Mouse (Mus musculus) heart, embryonic 10.5 days (tissue): ENCODE measurements around the gene Foxe3. TPM values are rescaled to one million over a fixed set of nuclear protein-coding genes. Genes with fewer than 3 reads are reported as not detected.
A peak's percentile ranks its signal among the peaks of the same experiment; 100 is the strongest.

Source experiments
- DNase-seq: peaks from one replicate; pipeline ENCODE4 v3.0.0-alpha.2; 2017; ENCODE audit warnings: low spot score
- H3K27ac ChIP-seq: fragments of 300-500 bp; sonication (generic); 2 replicates; pipeline ENCODE4 v1.5.1; 2016; ENCODE audit warnings: mild to moderate bottlenecking
- H3K27me3 ChIP-seq: fragments of 300-500 bp; sonication (generic); 2 replicates; pipeline ENCODE4 v1.6.1; 2016; ENCODE audit warnings: mild to moderate bottlenecking; ENCODE audit not compliant: poor library complexity, insufficient read depth, severe bottlenecking
- H3K36me3 ChIP-seq: fragments of 300-500 bp; sonication (generic); 2 replicates; pipeline ENCODE4 v1.6.1; 2016; ENCODE audit warnings: mild to moderate bottlenecking, moderate library complexity
- H3K4me1 ChIP-seq: fragments of 300-500 bp; sonication (generic); 2 replicates; pipeline ENCODE4 v1.6.1; 2016; ENCODE audit warnings: mild to moderate bottlenecking
- H3K4me3 ChIP-seq: fragments of 300-500 bp; sonication (generic); 2 replicates; pipeline ENCODE4 v1.5.1; 2016; ENCODE audit warnings: mild to moderate bottlenecking, moderate library complexity
- H3K9me3 ChIP-seq: fragments of 300-500 bp; sonication (generic); 2 replicates; pipeline ENCODE4 v1.6.1; 2016; ENCODE audit warnings: mild to moderate bottlenecking, moderate library complexity
- WGBS: fragments of 180-500 bp; shearing (Covaris S2); methylation state at CpG from one replicate; pipeline ENCODE4 v1.1.7; 2016; 5-methylcytosine and 5-hydroxymethylcytosine counted together
- polyA plus RNA-seq: library from polyadenylated mRNA; unstranded; fragments of >200 nt; fragmentation: Nextera tagmentation; extraction: Ambion mirVana; gene quantifications from 2 replicates; pipeline ENCODE4 v1.2.1, GENCODE M21; 2016

Gene Foxe3
- polyA plus RNA-seq, 1 experiment from 2014 or later = not detected

GRCm38 (mm10) chr4:114942583-114942982 lies 16.8 kb upstream of the Foxe3 start:
- H3K36me3 ChIP-seq = no peaks in the 10 kb centered on the region
- peaks cover 66% of the 10 kb centered on the region for H3K27me3 ChIP-seq
- peak; percentile 7 for DNase-seq
- 70% methylated on average over 8 of the region's 8 CpGs for WGBS
- no peak overlapping the region for H3K4me3 ChIP-seq
- no peaks in the 10 kb centered on the region for H3K4me1 ChIP-seq
- H3K9me3 ChIP-seq = no peaks in the 10 kb centered on the region
- H3K27ac ChIP-seq = no peak overlapping the region

DNA sequence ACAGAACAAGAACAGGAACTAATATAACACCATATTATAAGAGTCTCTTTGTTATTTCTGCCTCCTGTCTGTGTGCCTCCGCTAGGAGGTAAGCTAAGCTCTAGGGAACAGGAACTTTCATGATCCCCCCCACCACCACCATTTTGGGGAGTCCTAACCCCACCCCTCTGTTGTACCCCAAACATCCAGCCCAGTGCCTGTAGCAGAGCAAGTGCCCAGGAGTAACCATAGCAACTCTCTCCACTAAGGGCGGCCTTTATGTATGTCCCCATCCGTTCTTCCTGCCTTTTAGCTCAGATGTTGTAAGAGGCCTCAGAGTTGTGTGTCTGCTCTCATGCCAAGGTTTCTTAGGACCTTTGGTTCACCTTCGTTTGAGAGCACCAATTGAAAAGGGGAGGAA lies 16.3 kb upstream of the Foxe3 start:
- Histone ChIP-seq H3K4me1 (no peaks in the 10 kb centered on the region), H3K9me3 (no peaks in the 10 kb centered on the region), H3K27me3 (peaks cover 71% of the 10 kb centered on the region), H3K4me3 (no peak overlapping the region), H3K36me3 (no peaks in the 10 kb centered on the region), H3K27ac (no peak overlapping the region)
- peak; percentile 47 for DNase-seq
- WGBS = 69% methylated on average over 4 of the region's 4 CpGs

- H3K27me3 ChIP-seq = peaks cover 63% of the 10 kb centered on the region
- H3K4me3 ChIP-seq = no peak overlapping the region
- H3K27ac ChIP-seq = no peak overlapping the region
- no peaks in the 10 kb centered on the region for H3K9me3 ChIP-seq
- 76% methylated on average over 4 of the region's 4 CpGs for WGBS
- H3K36me3 ChIP-seq = no peaks in the 10 kb centered on the region
- peak; percentile 17 for DNase-seq
- no peaks in the 10 kb centered on the region for H3K4me1 ChIP-seq
These were observed 15.5 kb upstream of the Foxe3 start for GRCm38 (mm10) chr4:114941311-114941710.

GRCm38 (mm10) chr4:114938248-114938647 lies 12.4 kb upstream of the Foxe3 start:
- no peaks in the 10 kb centered on the region for H3K36me3 ChIP-seq
- no peak overlapping the region for H3K27ac ChIP-seq
- peaks cover 54% of the 10 kb centered on the region for H3K27me3 ChIP-seq
- H3K4me1 ChIP-seq = no peaks in the 10 kb centered on the region
- DNase-seq = no peak
- WGBS = 45% methylated on average over 3 of the region's 3 CpGs
- no peaks in the 10 kb centered on the region for H3K9me3 ChIP-seq
- no peak overlapping the region for H3K4me3 ChIP-seq

GRCm38 (mm10) chr4:114937459-114938047 lies 11.7 kb upstream of the Foxe3 start:
- H3K9me3 ChIP-seq = no peaks in the 10 kb centered on the region
- no peak overlapping the region for H3K27ac ChIP-seq
- H3K4me1 ChIP-seq = no peaks in the 10 kb centered on the region
- peaks cover 61% of the 10 kb centered on the region for H3K27me3 ChIP-seq
- no peak for DNase-seq
- WGBS = 63% methylated on average over 4 of the region's 4 CpGs
- no peak overlapping the region for H3K4me3 ChIP-seq
- H3K36me3 ChIP-seq = no peaks in the 10 kb centered on the region

- no peak overlapping the region for H3K27ac ChIP-seq
- H3K36me3 ChIP-seq = no peaks in the 10 kb centered on the region
- H3K4me1 ChIP-seq = no peaks in the 10 kb centered on the region
- H3K4me3 ChIP-seq = no peak overlapping the region
- H3K9me3 ChIP-seq = no peaks in the 10 kb centered on the region
- peaks cover 68% of the 10 kb centered on the region for H3K27me3 ChIP-seq
- WGBS = 85% methylated on average over 6 of the region's 6 CpGs
- DNase-seq = no peak
These were observed 8.4 kb upstream of the Foxe3 start for GRCm38 (mm10) chr4:114934188-114934587.

GRCm38 (mm10) chr4:114932747-114933146 lies 6.9 kb upstream of the Foxe3 start:
- peaks cover 69% of the 10 kb centered on the region for H3K27me3 ChIP-seq
- no peak overlapping the region for H3K27ac ChIP-seq
- H3K4me3 ChIP-seq = no peak overlapping the region
- no peak for DNase-seq
- no peaks in the 10 kb centered on the region for H3K36me3 ChIP-seq
- no peaks in the 10 kb centered on the region for H3K4me1 ChIP-seq
- no peaks in the 10 kb centered on the region for H3K9me3 ChIP-seq
- WGBS = 83% methylated on average over 4 of the region's 4 CpGs

GRCm38 (mm10) chr4:114929155-114929554 lies 3.3 kb upstream of the Foxe3 start:
- no peak for DNase-seq
- peaks cover 15% of the 10 kb centered on the region for H3K4me1 ChIP-seq
- H3K27ac ChIP-seq = no peak overlapping the region
- 41% methylated on average over 15 of the region's 15 CpGs for WGBS
- H3K4me3 ChIP-seq = no peak overlapping the region
- no peaks in the 10 kb centered on the region for H3K9me3 ChIP-seq
- no peaks in the 10 kb centered on the region for H3K36me3 ChIP-seq
- H3K27me3 ChIP-seq = peaks cover 91% of the 10 kb centered on the region

- no peak for DNase-seq
- H3K4me1 ChIP-seq = peaks cover 15% of the 10 kb centered on the region
- H3K36me3 ChIP-seq = no peaks in the 10 kb centered on the region
- peaks cover 79% of the 10 kb centered on the region for H3K27me3 ChIP-seq
- H3K27ac ChIP-seq = 0 out of 2 replicates have a peak overlapping the region, but pooled peaks have one; percentile 24
- peak overlapping the region; percentile 61 for H3K4me3 ChIP-seq
- WGBS = under 1% methylated on average over 108 of the region's 125 CpGs
- no peaks in the 10 kb centered on the region for H3K9me3 ChIP-seq
These were observed 569 bp downstream of the Foxe3 start for GRCm38 (mm10) chr4:114924971-114925916.

- peaks cover 71% of the 10 kb centered on the region for H3K27me3 ChIP-seq
- no peaks in the 10 kb centered on the region for H3K36me3 ChIP-seq
- H3K9me3 ChIP-seq = no peaks in the 10 kb centered on the region
- 38% methylated on average over 2 of the region's 2 CpGs for WGBS
- H3K4me1 ChIP-seq = peaks cover 9% of the 10 kb centered on the region; the same call in 1 of the 2 replicates
- no peak for DNase-seq
- H3K27ac ChIP-seq = no peak overlapping the region
- no peak overlapping the region for H3K4me3 ChIP-seq
These were observed 8.7 kb downstream of the Foxe3 start for GRCm38 (mm10) chr4:114917091-114917490.

GRCm38 (mm10) chr4:114916056-114916455 lies 9.8 kb downstream of the Foxe3 start:
- 31% methylated on average over 4 of the region's 4 CpGs for WGBS
- Histone ChIP-seq H3K36me3 (no peaks in the 10 kb centered on the region), H3K4me1 (peaks cover 9% of the 10 kb centered on the region; the same call in 1 of the 2 replicates), H3K9me3 (no peaks in the 10 kb centered on the region), H3K27me3 (peaks cover 79% of the 10 kb centered on the region), H3K27ac (no peak overlapping the region), H3K4me3 (no peak overlapping the region)
- DNase-seq = no peak

DNA sequence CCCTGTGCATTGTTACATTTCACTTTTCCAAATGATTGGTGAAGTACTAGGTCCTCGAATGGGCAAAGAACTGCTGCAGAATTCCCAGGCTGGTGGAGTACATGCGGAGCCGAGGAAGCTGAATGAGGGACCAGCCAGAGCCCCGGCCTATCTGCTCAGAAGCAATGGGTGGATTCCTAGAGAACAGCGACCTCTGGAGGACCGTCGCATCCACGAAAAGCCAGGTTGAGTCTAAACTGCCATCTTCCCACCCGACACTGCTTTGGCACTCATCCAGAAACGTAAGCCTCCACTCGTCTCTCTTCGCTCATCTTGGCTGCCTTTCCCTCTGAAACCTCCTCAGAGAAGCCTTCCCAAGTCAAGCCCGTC lies 12.2 kb downstream of the Foxe3 start:
- no peak for DNase-seq
- Histone ChIP-seq H3K4me1 (peaks cover 17% of the 10 kb centered on the region), H3K27ac (no peak overlapping the region), H3K9me3 (no peaks in the 10 kb centered on the region), H3K36me3 (no peaks in the 10 kb centered on the region), H3K4me3 (peak overlapping the region; percentile 5; the same call in 1 of the 2 replicates), H3K27me3 (peaks cover 92% of the 10 kb centered on the region)
- 3% methylated on average over 13 of the region's 13 CpGs for WGBS
